Mouse (Mus musculus) midbrain, embryonic 10.5 days (tissue): Measurements from ENCODE around the gene Cd40lg. TPM values are rescaled to one million over a fixed set of nuclear protein-coding genes. Genes with fewer than 3 reads are reported as not detected.

Source experiments
- DNase-seq: peaks from one replicate; pipeline ENCODE4 v3.0.0-alpha.2; 2017; ENCODE audit warnings: low spot score
- H3K27ac ChIP-seq: fragments of 300-500 bp; sonication (generic); replicated peaks from 2 replicates; pipeline ENCODE4 v1.5.1; 2016; ENCODE audit warnings: mild to moderate bottlenecking
- H3K27me3 ChIP-seq: fragments of 300-500 bp; sonication (generic); 2 replicates; pipeline ENCODE4 v1.6.1; 2016; ENCODE audit warnings: low read depth, mild to moderate bottlenecking; ENCODE audit not compliant: poor library complexity, severe bottlenecking
- H3K36me3 ChIP-seq: fragments of 300-500 bp; sonication (generic); 2 replicates; pipeline ENCODE4 v1.6.1; 2016; ENCODE audit warnings: mild to moderate bottlenecking, moderate library complexity
- H3K4me1 ChIP-seq: fragments of 300-500 bp; sonication (generic); 2 replicates; pipeline ENCODE4 v1.6.1; 2016
- H3K4me3 ChIP-seq: fragments of 300-500 bp; sonication (generic); 2 replicates; pipeline ENCODE4 v1.5.1; 2016; ENCODE audit warnings: mild to moderate bottlenecking, moderate library complexity
- H3K9me3 ChIP-seq: fragments of 300-500 bp; sonication (generic); replicated peaks from 2 replicates; pipeline ENCODE4 v1.6.1; 2016; ENCODE audit warnings: mild to moderate bottlenecking
- WGBS: fragments of 180-500 bp; shearing (Covaris S2); methylation state at CpG from one replicate; pipeline ENCODE4 v1.1.7; 2016; 5-methylcytosine and 5-hydroxymethylcytosine counted together
- polyA plus RNA-seq: library from polyadenylated mRNA; unstranded; fragments of >200 nt; fragmentation: Nextera tagmentation; extraction: Ambion mirVana; gene quantifications from 2 replicates; pipeline ENCODE4 v1.2.1, GENCODE M21; 2016

Cd40lg gene
- not detected in 2 replicates for polyA plus RNA-seq

GRCm38 (mm10) chrX:57211876-57212275, at the start of gene Cd40lg:
Gene Cd40lg (plus strand): TSS chrX:57212143.
- H3K9me3 ChIP-seq: no peaks in the 10 kb centered on the region
- H3K4me3 ChIP-seq: no peak within 1 kb of the TSS
- WGBS: 93% methylated on average over 9 of the region's 9 CpGs
- H3K36me3 ChIP-seq: no peaks in the 10 kb centered on the region
- H3K4me1 ChIP-seq: no peaks in the 10 kb centered on the region
- no peaks in the 10 kb centered on the region for H3K27me3 ChIP-seq
- no peak for DNase-seq
- H3K27ac ChIP-seq: no peak within 1 kb of the TSS

- Histone ChIP-seq H3K4me1 (no peaks in the 10 kb centered on the region), H3K9me3 (no peaks in the 10 kb centered on the region), H3K36me3 (no peaks in the 10 kb centered on the region), H3K4me3 (no peak overlapping the region), H3K27ac (no peak overlapping the region), H3K27me3 (no peaks in the 10 kb centered on the region)
- no peak for DNase-seq
- 79% methylated on average over 1 of the region's 1 CpGs for WGBS
Observed at GRCm38 (mm10) chrX:57166549-57166948, 45.4 kb upstream of the Cd40lg start.

- Histone ChIP-seq H3K4me3 (no peak overlapping the region), H3K36me3 (no peaks in the 10 kb centered on the region)
Observed at GRCm38 (mm10) chrX:57171269-57171668, 40.7 kb upstream of the Cd40lg start.

GRCm38 (mm10) chrX:57177225-57177779, 34.6 kb upstream of the Cd40lg start:
- no peak for DNase-seq
- Histone ChIP-seq H3K4me3 (no peak overlapping the region), H3K27ac (no peak overlapping the region), H3K9me3 (no peaks in the 10 kb centered on the region), H3K27me3 (no peaks in the 10 kb centered on the region), H3K36me3 (no peaks in the 10 kb centered on the region), H3K4me1 (no peaks in the 10 kb centered on the region)
- 94% methylated on average over 13 of the region's 13 CpGs for WGBS

More at GRCm38 (mm10) chrX:57171269-57171668, 40.7 kb upstream of the Cd40lg start:
- H3K4me1 ChIP-seq: no peaks in the 10 kb centered on the region
- DNase-seq: no peak
- no peaks in the 10 kb centered on the region for H3K9me3 ChIP-seq
- H3K27me3 ChIP-seq: no peaks in the 10 kb centered on the region
- no peak overlapping the region for H3K27ac ChIP-seq

GRCm38 (mm10) chrX:57182470-57182869, 29.5 kb upstream of the Cd40lg start:
- 93% methylated on average over 2 of the region's 2 CpGs for WGBS
- H3K27ac ChIP-seq: no peak overlapping the region
- no peak for DNase-seq

GRCm38 (mm10) chrX:57183359-57183758, 28.6 kb upstream of the Cd40lg start:
- no peaks in the 10 kb centered on the region for H3K36me3 ChIP-seq
- DNase-seq: no peak
- no peak overlapping the region for H3K4me3 ChIP-seq
- no peaks in the 10 kb centered on the region for H3K9me3 ChIP-seq
- H3K4me1 ChIP-seq: no peaks in the 10 kb centered on the region
- 91% methylated on average over 3 of the region's 3 CpGs for WGBS
- no peak overlapping the region for H3K27ac ChIP-seq
- no peaks in the 10 kb centered on the region for H3K27me3 ChIP-seq

More at GRCm38 (mm10) chrX:57182470-57182869, 29.5 kb upstream of the Cd40lg start:
- Histone ChIP-seq H3K4me3 (no peak overlapping the region), H3K27me3 (no peaks in the 10 kb centered on the region), H3K36me3 (no peaks in the 10 kb centered on the region), H3K9me3 (no peaks in the 10 kb centered on the region), H3K4me1 (no peaks in the 10 kb centered on the region)

GRCm38 (mm10) chrX:57187301-57187700, 24.6 kb upstream of the Cd40lg start:
- Histone ChIP-seq H3K9me3 (no peaks in the 10 kb centered on the region), H3K4me3 (no peak overlapping the region), H3K27me3 (no peaks in the 10 kb centered on the region), H3K36me3 (no peaks in the 10 kb centered on the region), H3K4me1 (no peaks in the 10 kb centered on the region), H3K27ac (no peak overlapping the region)
- WGBS: 89% methylated on average over 8 of the region's 8 CpGs
- DNase-seq: no peak

GRCm38 (mm10) chrX:57189335-57189734, 22.6 kb upstream of the Cd40lg start:
- no peaks in the 10 kb centered on the region for H3K9me3 ChIP-seq
- 80% methylated on average over 5 of the region's 5 CpGs for WGBS
- H3K4me1 ChIP-seq: no peaks in the 10 kb centered on the region
- H3K27ac ChIP-seq: no peak overlapping the region
- H3K36me3 ChIP-seq: no peaks in the 10 kb centered on the region
- DNase-seq: no peak
- H3K27me3 ChIP-seq: no peaks in the 10 kb centered on the region
- no peak overlapping the region for H3K4me3 ChIP-seq

- Histone ChIP-seq H3K27me3 (no peaks in the 10 kb centered on the region), H3K27ac (no peak overlapping the region), H3K4me1 (no peaks in the 10 kb centered on the region), H3K4me3 (no peak overlapping the region), H3K9me3 (no peaks in the 10 kb centered on the region), H3K36me3 (no peaks in the 10 kb centered on the region)
- no peak for DNase-seq
- 86% methylated on average over 9 of the region's 9 CpGs for WGBS
Observed at GRCm38 (mm10) chrX:57196319-57196718, 15.6 kb upstream of the Cd40lg start.

GRCm38 (mm10) chrX:57198036-57198435, 13.9 kb upstream of the Cd40lg start:
- no peak overlapping the region for H3K27ac ChIP-seq
- no peak overlapping the region for H3K4me3 ChIP-seq
- H3K4me1 ChIP-seq: no peaks in the 10 kb centered on the region
- no peaks in the 10 kb centered on the region for H3K9me3 ChIP-seq
- WGBS: 50% methylated on average over 2 of the region's 2 CpGs
- H3K27me3 ChIP-seq: no peaks in the 10 kb centered on the region
- no peak for DNase-seq
- no peaks in the 10 kb centered on the region for H3K36me3 ChIP-seq

GRCm38 (mm10) chrX:57200397-57200796, 11.5 kb upstream of the Cd40lg start:
- H3K4me1 ChIP-seq: no peaks in the 10 kb centered on the region
- no peaks in the 10 kb centered on the region for H3K36me3 ChIP-seq
- DNase-seq: no peak
- WGBS: 67% methylated on average over 2 of the region's 2 CpGs
- H3K9me3 ChIP-seq: no peaks in the 10 kb centered on the region
- no peak overlapping the region for H3K27ac ChIP-seq
- H3K27me3 ChIP-seq: no peaks in the 10 kb centered on the region
- H3K4me3 ChIP-seq: no peak overlapping the region

- Histone ChIP-seq H3K36me3 (no peaks in the 10 kb centered on the region), H3K27ac (no peak overlapping the region), H3K4me1 (no peaks in the 10 kb centered on the region), H3K9me3 (no peaks in the 10 kb centered on the region), H3K4me3 (no peak overlapping the region), H3K27me3 (no peaks in the 10 kb centered on the region)
- no peak for DNase-seq
- WGBS: 85% methylated on average over 1 of the region's 1 CpGs
Observed at GRCm38 (mm10) chrX:57210591-57210990, 1.4 kb upstream of the Cd40lg start.

- no peak overlapping the region for H3K4me3 ChIP-seq
- H3K4me1 ChIP-seq: no peaks in the 10 kb centered on the region
- DNase-seq: no peak
- H3K27me3 ChIP-seq: no peaks in the 10 kb centered on the region
- H3K9me3 ChIP-seq: no peaks in the 10 kb centered on the region
- WGBS: 83% methylated on average over 3 of the region's 3 CpGs
- H3K27ac ChIP-seq: no peak overlapping the region
- no peaks in the 10 kb centered on the region for H3K36me3 ChIP-seq
Observed at GRCm38 (mm10) chrX:57212862-57213261, 919 bp downstream of the Cd40lg start.

GRCm38 (mm10) chrX:57215495-57215894, 3.6 kb downstream of the Cd40lg start:
- DNase-seq: no peak
- Histone ChIP-seq H3K36me3 (no peaks in the 10 kb centered on the region), H3K9me3 (no peaks in the 10 kb centered on the region), H3K4me1 (no peaks in the 10 kb centered on the region), H3K4me3 (no peak overlapping the region), H3K27me3 (no peaks in the 10 kb centered on the region), H3K27ac (no peak overlapping the region)
- WGBS: 89% methylated on average over 4 of the region's 4 CpGs
